Mouse (Mus musculus) kidney, adult 2 months (tissue): ENCODE data around the gene Nod1.

Experiments
- CTCF ChIP-seq: fragments of 200-500 bp; conservative IDR thresholded peaks from 2 replicates; pipeline ENCODE4 v1.5.1; 2011; ENCODE audit warnings: low read depth, mild to moderate bottlenecking, control low read depth, low read length, moderate library complexity, mixed read lengths; ENCODE audit not compliant: insufficient read depth, insufficient read length
- POLR2A ChIP-seq: fragments of 200-500 bp; IDR thresholded peaks from one replicate; pipeline ENCODE4 v1.6.1; 2011; ENCODE audit warnings: low read depth, low read length, control low read depth

DNA sequence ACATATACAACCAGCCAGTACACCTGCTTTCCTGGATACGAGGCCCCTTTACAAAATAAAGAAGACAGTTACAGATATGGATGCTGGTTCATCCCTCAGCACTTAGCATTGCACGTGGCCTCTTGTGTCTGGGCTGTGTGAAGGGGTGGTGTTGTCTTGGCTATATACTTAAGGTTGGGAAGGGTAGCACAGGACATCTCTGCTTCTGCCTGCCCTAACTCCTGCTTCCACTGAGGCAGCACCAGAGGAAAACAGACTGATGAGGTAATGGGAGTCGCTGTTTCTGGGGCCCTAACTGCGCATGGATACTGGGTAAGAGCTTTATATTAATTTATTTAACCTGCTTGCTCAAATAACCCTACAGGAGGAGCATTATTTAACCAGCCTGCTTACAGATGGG, 55.5 kb downstream of the Nod1 start:
- no peak for TF ChIP-seq POLR2A
- no peak for TF ChIP-seq CTCF
